Mouse (Mus musculus) neural tube, embryonic 13.5 days (tissue): ENCODE results near the gene Pcsk6. TPM values are rescaled to one million over a fixed set of nuclear protein-coding genes. Genes with fewer than 3 reads are reported as not detected.

ENCODE experiments used
- ATAC-seq: fragments of 200-750 bp; cut with Nextera tagmentation; 2 replicates; pipeline ENCODE4 v1.8.0; 2017; ENCODE audit warnings: low read depth, mild to moderate bottlenecking, moderate TSS enrichment, moderate library complexity
- H3K27ac ChIP-seq: fragments of 300-500 bp; sonication (generic); replicated peaks from 2 replicates; pipeline ENCODE4 v1.5.1; 2015; ENCODE audit warnings: moderate library complexity, mild to moderate bottlenecking, inconsistent platforms
- H3K27me3 ChIP-seq: fragments of 300-500 bp; sonication (generic); 2 replicates; pipeline ENCODE4 v1.6.1; 2015; ENCODE audit warnings: mild to moderate bottlenecking, inconsistent platforms
- H3K36me3 ChIP-seq: fragments of 300-500 bp; sonication (generic); 2 replicates; pipeline ENCODE4 v1.6.1; 2015; ENCODE audit warnings: mild to moderate bottlenecking, inconsistent platforms
- H3K4me1 ChIP-seq: fragments of 300-500 bp; sonication (generic); replicated peaks from 2 replicates; pipeline ENCODE4 v1.6.1; 2015; ENCODE audit warnings: inconsistent platforms
- H3K4me2 ChIP-seq: fragments of 300-500 bp; sonication (generic); 2 replicates; pipeline ENCODE4 v1.6.1; 2015; ENCODE audit warnings: inconsistent platforms, mild to moderate bottlenecking, moderate library complexity
- H3K4me3 ChIP-seq: fragments of 300-500 bp; sonication (generic); 2 replicates; pipeline ENCODE4 v1.5.1; 2015; ENCODE audit warnings: mild to moderate bottlenecking, inconsistent platforms
- H3K9ac ChIP-seq: fragments of 300-500 bp; sonication (generic); 2 replicates; pipeline ENCODE4 v1.6.1; 2015; ENCODE audit warnings: moderate library complexity, mild to moderate bottlenecking, inconsistent platforms
- H3K9me3 ChIP-seq: fragments of 300-500 bp; sonication (generic); 2 replicates; pipeline ENCODE4 v1.6.1; 2016; ENCODE audit warnings: inconsistent platforms
- WGBS: fragments of 180-500 bp; shearing (Covaris S2); methylation state at CpG from one replicate; pipeline ENCODE4 v1.1.7; 2015; 5-methylcytosine and 5-hydroxymethylcytosine counted together
- polyA plus RNA-seq: library from polyadenylated mRNA; unstranded; fragments of >200 nt; fragmentation: Nextera tagmentation; extraction: Ambion mirVana; gene quantifications from 2 replicates; pipeline ENCODE4 v1.2.1, GENCODE M21; 2015

The Pcsk6 gene
- polyA plus RNA-seq, 1 experiment from 2014 or later, result 1.3 TPM

GRCm38 (mm10) chr7:65982057-65982456 lies 120.5 kb downstream of the Pcsk6 start:
- Histone ChIP-seq H3K27ac (no peak overlapping the region), H3K36me3 (no peaks in the 10 kb centered on the region), H3K4me1 (no peaks in the 10 kb centered on the region; the same call in 1 of the 2 replicates), H3K9ac (no peak overlapping the region), H3K27me3 (no peaks in the 10 kb centered on the region), H3K4me3 (no peak overlapping the region), H3K9me3 (no peaks in the 10 kb centered on the region), H3K4me2 (no peak overlapping the region)
- 78% methylated on average over 3 of the region's 3 CpGs for WGBS
- ATAC-seq, result no peak

GRCm38 (mm10) chr7:65988249-65988648 lies 126.7 kb downstream of the Pcsk6 start:
- Histone ChIP-seq H3K4me1 (no peaks in the 10 kb centered on the region), H3K4me3 (no peak overlapping the region), H3K9ac (no peak overlapping the region), H3K36me3 (no peaks in the 10 kb centered on the region), H3K4me2 (no peak overlapping the region), H3K27ac (no peak overlapping the region), H3K27me3 (no peaks in the 10 kb centered on the region), H3K9me3 (0 out of 2 replicates have a peak, but pooled peaks cover 4% of the 10 kb centered on the region)
- 85% methylated on average over 4 of the region's 4 CpGs for WGBS
- no peak for ATAC-seq

GRCm38 (mm10) chr7:65988709-65989108 lies 127.2 kb downstream of the Pcsk6 start:
- H3K9me3 ChIP-seq, result 0 out of 2 replicates have a peak, but pooled peaks cover 4% of the 10 kb centered on the region
- H3K9ac ChIP-seq, result no peak overlapping the region
- WGBS, result 90% methylated on average over 5 of the region's 5 CpGs
- no peak overlapping the region for H3K4me2 ChIP-seq
- H3K4me1 ChIP-seq, result no peaks in the 10 kb centered on the region
- no peak overlapping the region for H3K4me3 ChIP-seq
- H3K36me3 ChIP-seq, result no peaks in the 10 kb centered on the region
- H3K27me3 ChIP-seq, result no peaks in the 10 kb centered on the region
- H3K27ac ChIP-seq, result no peak overlapping the region
- ATAC-seq, result no peak

GRCm38 (mm10) chr7:65992329-65992728 lies 130.8 kb downstream of the Pcsk6 start:
- WGBS, result 89% methylated on average over 6 of the region's 6 CpGs
- no peak overlapping the region for H3K4me3 ChIP-seq
- no peak overlapping the region for H3K9ac ChIP-seq
- no peak overlapping the region for H3K27ac ChIP-seq
- no peaks in the 10 kb centered on the region for H3K36me3 ChIP-seq
- no peak for ATAC-seq
- no peak overlapping the region for H3K4me2 ChIP-seq
- H3K27me3 ChIP-seq, result no peaks in the 10 kb centered on the region
- H3K4me1 ChIP-seq, result no peaks in the 10 kb centered on the region
- 0 out of 2 replicates have a peak, but pooled peaks cover 4% of the 10 kb centered on the region for H3K9me3 ChIP-seq

GRCm38 (mm10) chr7:65993410-65993809 lies 131.9 kb downstream of the Pcsk6 start:
- Histone ChIP-seq H3K36me3 (no peaks in the 10 kb centered on the region), H3K27me3 (no peaks in the 10 kb centered on the region), H3K4me3 (no peak overlapping the region), H3K9ac (no peak overlapping the region), H3K27ac (no peak overlapping the region), H3K9me3 (peaks cover 5% of the 10 kb centered on the region; the same call in 1 of the 2 replicates), H3K4me1 (no peaks in the 10 kb centered on the region), H3K4me2 (no peak overlapping the region)
- no peak for ATAC-seq
- WGBS, result 71% methylated on average over 3 of the region's 3 CpGs

- H3K4me2 ChIP-seq, result no peak overlapping the region
- H3K27ac ChIP-seq, result no peak overlapping the region
- no peak overlapping the region for H3K4me3 ChIP-seq
- H3K9me3 ChIP-seq, result peaks cover 18% of the 10 kb centered on the region; the same call in 1 of the 2 replicates
- ATAC-seq, result no peak
- H3K27me3 ChIP-seq, result no peaks in the 10 kb centered on the region
- H3K4me1 ChIP-seq, result peaks cover 7% of the 10 kb centered on the region; the same call in 1 of the 2 replicates
- no peak overlapping the region for H3K9ac ChIP-seq
- no peaks in the 10 kb centered on the region for H3K36me3 ChIP-seq
- WGBS, result 91% methylated on average over 16 of the region's 16 CpGs
Observed at GRCm38 (mm10) chr7:66001035-66001754, 139.7 kb downstream of the Pcsk6 start.

GRCm38 (mm10) chr7:66001797-66002196 lies 140.3 kb downstream of the Pcsk6 start:
- no peak overlapping the region for H3K27ac ChIP-seq
- ATAC-seq, result no peak
- H3K9me3 ChIP-seq, result peaks cover 18% of the 10 kb centered on the region; the same call in 1 of the 2 replicates
- WGBS, result 73% methylated on average over 3 of the region's 3 CpGs
- no peak overlapping the region for H3K4me2 ChIP-seq
- no peaks in the 10 kb centered on the region for H3K36me3 ChIP-seq
- no peak overlapping the region for H3K9ac ChIP-seq
- H3K4me3 ChIP-seq, result no peak overlapping the region
- peaks cover 7% of the 10 kb centered on the region; the same call in 1 of the 2 replicates for H3K4me1 ChIP-seq
- H3K27me3 ChIP-seq, result no peaks in the 10 kb centered on the region

- Histone ChIP-seq H3K9ac (no peak overlapping the region), H3K4me1 (peaks cover 7% of the 10 kb centered on the region; the same call in 1 of the 2 replicates), H3K27ac (no peak overlapping the region), H3K4me3 (no peak overlapping the region), H3K27me3 (no peaks in the 10 kb centered on the region), H3K9me3 (peaks cover 13% of the 10 kb centered on the region; the same call in 1 of the 2 replicates), H3K36me3 (no peaks in the 10 kb centered on the region), H3K4me2 (no peak overlapping the region)
- 91% methylated on average over 5 of the region's 5 CpGs for WGBS
- no peak for ATAC-seq
Observed at GRCm38 (mm10) chr7:66003447-66003846, 141.9 kb downstream of the Pcsk6 start.

- peaks cover 7% of the 10 kb centered on the region; the same call in 1 of the 2 replicates for H3K4me1 ChIP-seq
- WGBS, result 64% methylated on average over 13 of the region's 13 CpGs
- peaks cover 8% of the 10 kb centered on the region; the same call in 1 of the 2 replicates for H3K9me3 ChIP-seq
- no peak overlapping the region for H3K4me3 ChIP-seq
- no peak overlapping the region for H3K27ac ChIP-seq
- no peak overlapping the region for H3K9ac ChIP-seq
- ATAC-seq, result no peak
- no peaks in the 10 kb centered on the region for H3K27me3 ChIP-seq
- no peaks in the 10 kb centered on the region for H3K36me3 ChIP-seq
- H3K4me2 ChIP-seq, result no peak overlapping the region
Observed at GRCm38 (mm10) chr7:66003865-66004638, 142.5 kb downstream of the Pcsk6 start.

GRCm38 (mm10) chr7:66005066-66005465 lies 143.5 kb downstream of the Pcsk6 start:
- H3K4me3 ChIP-seq, result no peak overlapping the region
- no peaks in the 10 kb centered on the region for H3K27me3 ChIP-seq
- H3K9me3 ChIP-seq, result no peaks in the 10 kb centered on the region
- H3K36me3 ChIP-seq, result no peaks in the 10 kb centered on the region
- no peak for ATAC-seq
- no peak overlapping the region for H3K4me2 ChIP-seq
- H3K9ac ChIP-seq, result no peak overlapping the region
- H3K4me1 ChIP-seq, result peaks cover 7% of the 10 kb centered on the region; the same call in 1 of the 2 replicates
- WGBS, result 92% methylated on average over 10 of the region's 10 CpGs
- no peak overlapping the region for H3K27ac ChIP-seq

- ATAC-seq, result no peak
- H3K36me3 ChIP-seq, result no peaks in the 10 kb centered on the region
- 89% methylated on average over 11 of the region's 11 CpGs for WGBS
- H3K9me3 ChIP-seq, result no peaks in the 10 kb centered on the region
- H3K4me2 ChIP-seq, result no peak overlapping the region
- H3K4me3 ChIP-seq, result no peak overlapping the region
- no peak overlapping the region for H3K27ac ChIP-seq
- no peaks in the 10 kb centered on the region for H3K27me3 ChIP-seq
- peaks cover 7% of the 10 kb centered on the region; the same call in 1 of the 2 replicates for H3K4me1 ChIP-seq
- H3K9ac ChIP-seq, result no peak overlapping the region
Observed at GRCm38 (mm10) chr7:66008161-66008891, 146.8 kb downstream of the Pcsk6 start.

- WGBS, result 89% methylated on average over 16 of the region's 16 CpGs
- Histone ChIP-seq H3K4me1 (peaks cover 1% of the 10 kb centered on the region; the same call in 1 of the 2 replicates), H3K36me3 (no peaks in the 10 kb centered on the region), H3K27ac (no peak overlapping the region), H3K4me2 (no peak overlapping the region), H3K9me3 (no peaks in the 10 kb centered on the region), H3K27me3 (no peaks in the 10 kb centered on the region), H3K9ac (no peak overlapping the region), H3K4me3 (no peak overlapping the region)
- ATAC-seq, result no peak
Observed at GRCm38 (mm10) chr7:66008892-66009273, 147.3 kb downstream of the Pcsk6 start.
